Mouse (Mus musculus) spleen, adult 2 months (tissue): Measurements from ENCODE around the gene Cbx8.

ENCODE experiments used
- CTCF ChIP-seq: fragments of 200-500 bp; IDR thresholded peaks from 2 replicates; pipeline ENCODE4 v1.5.1; 2011; ENCODE audit warnings: mild to moderate bottlenecking, inconsistent platforms; ENCODE audit not compliant: insufficient read depth, insufficient read length, insufficient replicate concordance; ENCODE audit errors: extremely low read depth
- POLR2A ChIP-seq: fragments of 200-500 bp; IDR thresholded peaks from 2 replicates; pipeline ENCODE4 v1.6.1; 2011; ENCODE audit warnings: low read depth, low read length, inconsistent platforms

DNA sequence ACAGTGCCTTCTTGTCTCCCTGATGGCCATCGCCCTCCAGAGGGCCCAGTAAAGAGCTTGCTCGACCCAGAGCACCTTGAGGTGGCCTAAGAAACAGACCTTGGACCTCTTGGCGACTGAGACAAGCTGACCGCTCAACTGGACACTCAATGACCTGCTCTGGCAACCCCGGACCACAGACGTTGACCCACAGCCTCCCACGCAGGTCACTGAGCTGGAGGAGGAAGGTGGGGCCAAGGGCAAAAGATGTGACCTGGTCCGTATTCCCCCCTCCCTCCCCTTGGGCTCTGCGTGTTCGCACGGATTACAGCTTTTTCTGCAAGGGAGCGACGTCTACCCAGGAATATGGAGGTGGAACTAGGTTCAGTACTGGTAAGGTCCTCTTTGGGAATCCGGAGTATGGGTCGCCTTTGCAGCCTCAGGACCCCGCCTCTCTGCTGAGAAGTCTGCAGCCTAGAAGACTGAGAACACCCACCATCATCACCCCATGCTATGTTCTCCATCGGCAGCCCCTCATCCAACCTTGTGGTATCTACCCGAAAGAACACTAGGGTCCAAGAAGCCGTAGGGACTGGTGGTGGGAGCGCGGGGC, 5.6 kb downstream of the Cbx8 start:
- TF ChIP-seq POLR2A (no peak), CTCF (no peak)
